Mouse (Mus musculus) olfactory bulb, adult 2 months (tissue): ENCODE measurements around the gene Ttc6.

ENCODE experiments used
- CTCF ChIP-seq: fragments of 200-500 bp; IDR thresholded peaks from 2 replicates; pipeline ENCODE4 v1.5.1; 2012; ENCODE audit warnings: low read depth, mild to moderate bottlenecking, low read length, moderate library complexity; ENCODE audit not compliant: insufficient read depth
- POLR2A ChIP-seq: fragments of 200-500 bp; IDR thresholded peaks from 2 replicates; pipeline ENCODE4 v1.6.1; 2012; ENCODE audit warnings: mild to moderate bottlenecking, low read depth, low read length, moderate library complexity; ENCODE audit not compliant: insufficient read depth

DNA sequence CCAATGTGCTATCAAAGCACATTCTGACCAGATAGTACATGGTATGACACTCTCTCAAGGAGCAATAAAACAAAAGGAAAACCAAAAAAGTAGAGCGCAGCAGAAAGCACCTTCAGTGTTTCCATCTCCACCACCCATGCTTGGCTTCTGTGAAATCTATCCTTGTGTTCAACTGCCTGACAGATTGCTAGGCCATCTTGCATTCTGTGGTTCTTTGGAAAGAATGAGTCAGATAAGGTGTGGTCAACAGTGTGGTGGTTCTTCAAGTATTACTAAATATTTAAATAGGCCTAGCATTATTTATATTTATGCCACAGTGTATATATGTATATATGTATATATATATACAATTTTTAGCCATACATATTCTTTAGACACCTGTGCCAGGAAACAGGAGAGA is 146.1 kb downstream of the Ttc6 start:
- no peak for TF ChIP-seq POLR2A
- no peak for TF ChIP-seq CTCF
